Mouse (Mus musculus): ENCODE results near the gene Nabp1.

DNA sequence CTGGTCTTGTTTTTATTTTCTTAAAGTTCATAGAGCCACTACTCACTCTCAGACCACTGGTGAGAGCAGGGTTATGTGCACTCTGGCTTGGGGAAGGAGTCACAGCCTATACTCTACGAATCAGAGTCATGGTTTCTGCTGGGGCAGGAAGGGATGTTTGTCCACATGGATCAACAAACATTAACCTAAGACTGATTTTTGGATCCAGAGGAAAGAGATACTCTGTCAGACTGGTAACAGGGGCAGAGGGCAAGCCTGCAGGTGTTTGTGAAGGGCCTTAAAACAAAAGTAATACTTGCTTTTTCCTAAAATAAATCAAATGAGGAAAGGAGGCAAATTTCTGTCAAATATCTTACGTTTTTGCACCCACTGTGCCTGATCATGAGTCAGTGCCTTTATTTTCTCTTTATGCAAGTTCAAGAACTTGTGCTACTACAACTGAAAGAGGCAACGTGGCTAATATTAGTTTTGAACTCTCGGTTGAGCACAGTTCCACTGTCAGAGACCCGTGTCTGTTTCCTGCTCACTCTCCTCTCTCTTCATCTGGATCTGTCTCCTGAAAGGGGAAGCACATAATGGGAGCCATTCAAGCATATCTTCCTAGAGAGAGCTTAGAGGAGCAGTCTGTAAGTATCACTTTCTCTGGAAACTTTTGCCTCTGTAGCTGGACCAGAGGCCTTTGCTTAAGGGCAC, 32.9 kb downstream of the Nabp1 start:
- TF ChIP-seq POLR2A (IDR thresholded peaks at IDR 0.05; ENCODE audit: low read depth, low read length) = no peak
- no peak for TF ChIP-seq CTCF (conservative IDR thresholded peaks at IDR 0.05; ENCODE audit: insufficient read depth, insufficient read length, low read depth, low read length)

All from kidney, adult 2 months (tissue).